Mouse (Mus musculus): ENCODE data around the gene P2rx1. TPM values are rescaled to one million over a fixed set of nuclear protein-coding genes. Genes with fewer than 3 reads are reported as not detected.

Gene P2rx1
- polyA plus RNA-seq, 1 experiment = not detected

DNA sequence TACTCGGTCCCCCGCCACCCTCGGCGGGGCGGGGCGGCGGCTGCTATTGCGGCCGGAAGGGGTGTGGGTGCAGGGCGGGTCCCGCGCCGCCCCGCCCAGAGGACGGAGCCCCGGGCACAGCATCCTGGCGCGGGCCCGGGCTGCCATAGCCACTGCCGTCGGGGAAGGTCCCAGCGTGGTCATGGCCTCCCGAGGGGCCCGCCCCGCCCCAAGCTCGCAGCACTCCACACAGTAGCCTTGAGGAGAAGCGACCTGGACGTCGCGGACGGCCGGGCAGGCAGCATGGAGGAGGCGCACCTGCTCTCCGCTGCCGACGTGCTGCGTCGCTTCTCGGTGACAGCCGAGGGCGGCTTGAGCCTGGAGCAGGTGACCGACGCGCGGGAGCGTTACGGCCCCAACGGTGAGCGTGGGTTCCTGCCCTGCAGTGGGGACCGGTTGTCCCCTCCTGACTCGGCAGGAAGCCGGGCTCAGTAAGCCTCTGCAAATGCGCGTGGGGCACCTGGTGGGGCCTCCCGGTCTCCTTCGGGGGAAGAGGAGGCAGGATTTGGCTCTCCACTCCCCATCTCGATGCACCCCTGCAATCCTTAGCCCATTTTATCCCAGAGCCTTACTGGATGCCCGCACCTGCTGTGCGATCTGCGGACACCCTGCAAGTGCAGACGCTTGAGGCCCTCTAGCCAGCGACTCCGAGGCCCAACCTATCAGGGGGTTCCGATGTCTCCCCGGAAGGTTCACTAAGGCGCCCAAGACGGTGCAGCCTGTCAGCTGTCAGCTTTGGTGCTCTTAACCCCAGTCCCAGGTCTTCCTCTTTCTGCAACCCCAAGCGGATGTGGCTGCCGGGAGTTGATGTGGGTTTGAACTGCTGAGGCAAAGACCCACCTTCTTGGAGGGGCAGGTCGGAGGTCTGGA, 37.6 kb upstream of the P2rx1 start, which contains the start of gene Atp2a3:
Gene Atp2a3, plus strand, starts transcription at position 98 of the 909 bp plus-strand sequence.
- no peaks in the 10 kb centered on the region for H3K36me3 ChIP-seq (ENCODE audit: control insufficient read depth, insufficient read depth, low read length, poor library complexity, severe bottlenecking)
- H3K9ac ChIP-seq (ENCODE audit: low read depth, poor library complexity, severe bottlenecking) = peak within 1 kb of the TSS; percentile 7
- peak within 1 kb of the TSS; percentile 63 for H3K4me3 ChIP-seq (ENCODE audit: low read depth, low read length)
- H3K9me3 ChIP-seq (replicated peaks; ENCODE audit: control insufficient read depth, insufficient read depth, low read length, poor library complexity, severe bottlenecking) = no peaks in the 10 kb centered on the region
- no peaks in the 10 kb centered on the region for H3K27me3 ChIP-seq (ENCODE audit: control insufficient read depth, insufficient read depth, low read length, poor library complexity, severe bottlenecking)
- H3K27ac ChIP-seq (ENCODE audit: insufficient read depth, low read length) = no peak within 1 kb of the TSS
- no peak for TF ChIP-seq EP300 (IDR thresholded peaks at IDR 0.05; ENCODE audit: insufficient read depth, low read depth, low read length)
- TF ChIP-seq POLR2A (IDR thresholded peaks at IDR 0.05; ENCODE audit: insufficient read depth, low read length) = no peak
- TF ChIP-seq CTCF (IDR thresholded peaks at IDR 0.05; ENCODE audit: low read depth, low read length) = no peak
- H3K4me1 ChIP-seq (ENCODE audit: control insufficient read depth, insufficient read depth, low read length) = peaks cover 2% of the 10 kb centered on the region

DNA sequence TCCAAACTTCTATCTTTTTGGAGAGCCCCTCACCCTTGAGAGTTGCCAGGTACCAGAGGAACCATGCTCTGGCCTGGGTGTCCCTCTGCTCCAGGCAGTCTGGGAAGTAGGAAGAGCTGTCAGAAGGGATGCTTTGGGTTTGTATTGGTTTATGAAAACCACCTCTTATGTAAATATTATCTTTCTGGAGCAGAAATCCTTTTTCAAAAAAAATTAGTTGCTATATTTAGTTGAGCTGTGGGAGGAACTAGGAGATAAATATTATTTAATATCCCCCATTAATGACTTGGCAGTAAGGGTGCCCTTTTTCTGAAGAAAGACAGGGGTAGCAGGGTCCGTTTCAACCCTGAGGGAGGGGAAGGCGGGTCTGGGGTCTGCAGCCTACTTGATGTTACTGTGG, 36.5 kb upstream of the P2rx1 start:
- TF ChIP-seq CTCF (IDR thresholded peaks at IDR 0.05; ENCODE audit: low read depth, low read length) (no peak), POLR2A (IDR thresholded peaks at IDR 0.05; ENCODE audit: insufficient read depth, low read length) (no peak), EP300 (IDR thresholded peaks at IDR 0.05; ENCODE audit: insufficient read depth, low read depth, low read length) (no peak)
- no peaks in the 10 kb centered on the region for H3K36me3 ChIP-seq (ENCODE audit: control insufficient read depth, insufficient read depth, low read length, poor library complexity, severe bottlenecking)
- no peaks in the 10 kb centered on the region for H3K27me3 ChIP-seq (ENCODE audit: control insufficient read depth, insufficient read depth, low read length, poor library complexity, severe bottlenecking)
- peaks cover 2% of the 10 kb centered on the region for H3K4me1 ChIP-seq (ENCODE audit: control insufficient read depth, insufficient read depth, low read length)
- H3K4me3 ChIP-seq (ENCODE audit: low read depth, low read length) = no peak overlapping the region
- no peaks in the 10 kb centered on the region for H3K9me3 ChIP-seq (replicated peaks; ENCODE audit: control insufficient read depth, insufficient read depth, low read length, poor library complexity, severe bottlenecking)
- H3K9ac ChIP-seq (ENCODE audit: low read depth, poor library complexity, severe bottlenecking) = no peak overlapping the region
- H3K27ac ChIP-seq (ENCODE audit: insufficient read depth, low read length) = no peak overlapping the region

DNA sequence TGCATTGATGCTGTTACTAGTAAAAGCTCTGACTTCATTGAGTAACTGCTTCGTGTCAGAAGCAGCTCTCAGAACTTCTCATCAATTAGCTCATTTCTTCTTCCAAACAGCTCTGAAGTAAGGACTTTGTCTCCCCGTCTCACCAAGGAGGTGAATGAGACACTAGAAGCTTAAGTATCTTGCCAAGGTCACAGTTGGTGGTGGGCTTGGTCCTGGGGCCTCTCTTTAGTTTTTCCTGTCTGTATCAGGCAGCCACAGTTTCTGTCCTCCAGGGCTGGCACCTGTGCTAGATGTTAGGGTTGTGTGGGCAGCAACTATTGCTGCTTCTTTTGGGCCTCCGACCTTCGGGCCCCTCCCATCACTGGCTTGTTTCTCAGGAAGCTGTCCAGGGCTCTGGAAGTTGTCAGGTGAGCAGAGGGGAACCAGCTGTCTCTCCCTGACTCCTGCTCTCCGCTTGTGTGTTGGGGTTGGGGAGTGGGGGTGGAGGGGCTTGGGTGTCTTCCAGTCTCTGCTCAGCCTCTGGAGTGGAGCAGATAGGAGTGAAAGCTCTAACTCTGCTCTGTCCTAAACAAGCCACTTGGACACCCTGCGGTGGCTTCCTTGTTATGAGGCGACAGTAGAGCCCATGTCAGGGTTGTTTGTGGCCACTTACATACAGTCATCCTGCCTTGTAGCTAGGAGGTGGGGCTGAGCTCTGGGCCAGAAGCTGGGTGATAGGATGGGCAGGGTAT, 35.7 kb upstream of the P2rx1 start:
- Histone ChIP-seq H3K36me3 (ENCODE audit: control insufficient read depth, insufficient read depth, low read length, poor library complexity, severe bottlenecking) (no peaks in the 10 kb centered on the region), H3K9ac (ENCODE audit: low read depth, poor library complexity, severe bottlenecking) (no peak overlapping the region), H3K27ac (ENCODE audit: insufficient read depth, low read length) (no peak overlapping the region), H3K9me3 (replicated peaks; ENCODE audit: control insufficient read depth, insufficient read depth, low read length, poor library complexity, severe bottlenecking) (no peaks in the 10 kb centered on the region), H3K27me3 (ENCODE audit: control insufficient read depth, insufficient read depth, low read length, poor library complexity, severe bottlenecking) (no peaks in the 10 kb centered on the region), H3K4me1 (ENCODE audit: control insufficient read depth, insufficient read depth, low read length) (peaks cover 2% of the 10 kb centered on the region), H3K4me3 (ENCODE audit: low read depth, low read length) (no peak overlapping the region)
- TF ChIP-seq POLR2A (IDR thresholded peaks at IDR 0.05; ENCODE audit: insufficient read depth, low read length) (no peak), EP300 (IDR thresholded peaks at IDR 0.05; ENCODE audit: insufficient read depth, low read depth, low read length) (no peak), CTCF (IDR thresholded peaks at IDR 0.05; ENCODE audit: low read depth, low read length) (no peak)

DNA sequence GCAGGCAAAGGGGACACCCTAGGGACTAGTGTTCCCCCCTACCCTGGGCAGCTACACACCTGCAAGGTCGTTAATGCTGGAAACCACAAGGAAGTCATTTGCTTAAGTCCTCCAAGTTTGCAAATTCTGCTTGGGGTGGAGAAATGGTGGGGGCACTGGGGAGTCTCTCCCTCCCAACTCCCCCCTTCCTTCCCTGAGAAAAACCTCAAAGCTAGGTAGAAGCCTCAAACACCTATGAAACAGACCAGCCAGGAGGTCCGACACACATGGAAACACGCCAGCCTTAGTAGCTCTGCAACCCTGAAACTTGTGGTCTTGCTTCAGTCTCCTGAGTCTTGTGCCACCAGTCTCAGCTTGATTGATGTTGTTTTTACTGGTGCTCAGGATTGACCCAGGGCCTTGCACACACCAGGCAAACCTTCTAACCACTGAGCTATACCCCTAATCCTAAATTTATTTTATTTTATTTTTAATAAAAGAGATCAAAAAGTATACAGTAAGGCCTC, 35.1 kb upstream of the P2rx1 start:
- H3K27ac ChIP-seq (ENCODE audit: insufficient read depth, low read length) = no peak overlapping the region
- peaks cover 2% of the 10 kb centered on the region for H3K4me1 ChIP-seq (ENCODE audit: control insufficient read depth, insufficient read depth, low read length)
- no peaks in the 10 kb centered on the region for H3K27me3 ChIP-seq (ENCODE audit: control insufficient read depth, insufficient read depth, low read length, poor library complexity, severe bottlenecking)
- no peak overlapping the region for H3K9ac ChIP-seq (ENCODE audit: low read depth, poor library complexity, severe bottlenecking)
- no peak overlapping the region for H3K4me3 ChIP-seq (ENCODE audit: low read depth, low read length)
- no peaks in the 10 kb centered on the region for H3K9me3 ChIP-seq (replicated peaks; ENCODE audit: control insufficient read depth, insufficient read depth, low read length, poor library complexity, severe bottlenecking)
- no peaks in the 10 kb centered on the region for H3K36me3 ChIP-seq (ENCODE audit: control insufficient read depth, insufficient read depth, low read length, poor library complexity, severe bottlenecking)
- TF ChIP-seq EP300 (IDR thresholded peaks at IDR 0.05; ENCODE audit: insufficient read depth, low read depth, low read length) (no peak), CTCF (IDR thresholded peaks at IDR 0.05; ENCODE audit: low read depth, low read length) (no peak), POLR2A (IDR thresholded peaks at IDR 0.05; ENCODE audit: insufficient read depth, low read length) (no peak)

DNA sequence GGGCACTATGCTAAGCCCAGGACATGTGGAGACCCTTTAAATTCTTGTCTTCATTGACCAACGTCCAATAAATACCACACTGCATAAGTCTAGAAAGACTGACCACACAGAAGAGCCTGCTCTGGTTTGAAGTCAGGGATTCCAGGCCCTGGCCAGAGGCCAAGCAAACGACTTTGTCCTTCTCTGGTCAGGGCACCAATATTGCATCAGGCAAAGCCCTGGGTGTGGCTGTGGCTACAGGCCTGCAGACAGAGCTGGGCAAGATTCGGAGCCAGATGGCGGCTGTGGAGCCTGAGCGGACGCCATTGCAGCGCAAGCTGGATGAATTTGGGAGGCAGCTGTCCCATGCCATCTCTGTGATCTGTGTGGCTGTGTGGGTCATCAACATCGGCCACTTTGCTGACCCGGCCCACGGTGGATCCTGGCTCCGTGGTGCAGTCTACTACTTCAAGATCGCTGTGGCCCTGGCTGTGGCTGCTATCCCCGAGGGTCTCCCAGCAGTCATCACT, 23.9 kb upstream of the P2rx1 start:
- TF ChIP-seq EP300 (IDR thresholded peaks at IDR 0.05; ENCODE audit: insufficient read depth, low read depth, low read length) (no peak), POLR2A (IDR thresholded peaks at IDR 0.05; ENCODE audit: insufficient read depth, low read length) (no peak), CTCF (IDR thresholded peaks at IDR 0.05; ENCODE audit: low read depth, low read length) (no peak)
- H3K27ac ChIP-seq (ENCODE audit: insufficient read depth, low read length) = no peak overlapping the region
- H3K4me3 ChIP-seq (ENCODE audit: low read depth, low read length) = no peak overlapping the region
- H3K4me1 ChIP-seq (ENCODE audit: control insufficient read depth, insufficient read depth, low read length) = no peaks in the 10 kb centered on the region
- no peaks in the 10 kb centered on the region for H3K27me3 ChIP-seq (ENCODE audit: control insufficient read depth, insufficient read depth, low read length, poor library complexity, severe bottlenecking)
- no peaks in the 10 kb centered on the region for H3K9me3 ChIP-seq (replicated peaks; ENCODE audit: control insufficient read depth, insufficient read depth, low read length, poor library complexity, severe bottlenecking)
- no peaks in the 10 kb centered on the region for H3K36me3 ChIP-seq (ENCODE audit: control insufficient read depth, insufficient read depth, low read length, poor library complexity, severe bottlenecking)
- H3K9ac ChIP-seq (ENCODE audit: low read depth, poor library complexity, severe bottlenecking) = no peak overlapping the region

Measured in ES-Bruce4 (cell line).